Mouse (Mus musculus) heart, adult 18-20 months (tissue): ENCODE results near the gene Slc39a11. TPM values are rescaled to one million over a fixed set of nuclear protein-coding genes. Genes with fewer than 3 reads are reported as not detected.

Source experiments
- DNase-seq, 2 experiments: peaks; one replicate each; pipeline ENCODE4 v3.0.0; 2021 to 2022; ENCODE audit warnings: mixed read lengths in 1 of 2
- total RNA-seq, 2 experiments: library from RNA; stranded (reverse); gene quantifications; 2 replicates each; pipeline ENCODE4 v1.2.3; 2021

Slc39a11 gene
- total RNA-seq, 2 experiments from 2014 or later: 3.3 to 4.8 TPM

- DNase-seq: no peak
Measured at GRCm38 (mm10) chr11:113507716-113508480, 142.0 kb downstream of the Slc39a11 start.

- no peak for DNase-seq
Measured at GRCm38 (mm10) chr11:113505551-113506160, 144.2 kb downstream of the Slc39a11 start.

DNA sequence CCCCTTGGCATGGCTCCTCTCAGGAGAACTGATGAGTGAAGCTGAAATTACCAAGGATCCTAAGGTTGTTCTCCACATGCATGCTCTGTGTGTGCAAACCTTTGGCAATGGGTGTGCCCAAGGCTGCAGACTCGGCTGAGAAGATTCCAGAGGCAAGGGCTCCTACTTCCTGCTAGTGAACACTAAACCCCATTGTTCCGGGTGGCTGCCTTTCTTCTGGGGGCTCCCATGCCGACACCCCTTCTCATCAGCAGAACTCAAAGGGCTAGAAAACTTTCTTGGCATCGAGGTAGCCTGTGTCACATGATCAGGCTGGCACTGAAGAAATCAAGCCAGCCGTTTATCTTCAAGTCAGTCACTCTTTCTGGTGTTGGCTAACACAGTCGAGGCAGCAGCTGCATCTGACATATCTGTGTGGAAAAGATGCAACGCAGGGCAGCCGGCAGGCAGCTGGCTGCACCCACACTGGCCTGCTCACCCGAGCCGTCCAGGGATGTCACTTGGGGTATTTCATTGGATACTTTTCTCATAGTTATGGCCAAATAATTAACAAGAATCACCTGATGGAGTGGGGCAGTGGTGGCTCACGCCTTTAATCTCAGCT lies 145.3 kb downstream of the Slc39a11 start:
- DNase-seq: no peak

DNA sequence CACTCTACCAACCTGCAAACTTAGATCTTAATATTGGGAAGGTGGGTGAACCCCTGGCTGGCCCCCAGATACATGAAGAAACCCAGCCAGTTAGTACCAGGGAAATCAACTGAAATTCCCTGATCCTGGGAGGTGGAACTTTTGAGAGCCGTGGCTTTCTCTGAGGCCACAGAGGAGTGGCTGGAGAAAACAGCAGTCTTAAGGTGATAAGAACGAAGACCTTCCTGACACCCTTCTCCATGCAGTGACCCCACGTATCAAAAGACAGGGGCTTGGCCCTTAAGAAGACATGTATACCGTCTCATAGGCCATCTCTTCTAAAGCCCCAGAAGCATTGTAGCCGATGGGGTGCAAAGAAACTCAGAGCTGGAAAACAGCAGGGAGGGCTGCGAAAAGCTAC lies 146.9 kb downstream of the Slc39a11 start:
- no peak for DNase-seq

GRCm38 (mm10) chr11:113500631-113501305 lies 149.1 kb downstream of the Slc39a11 start:
- DNase-seq: no peak

DNA sequence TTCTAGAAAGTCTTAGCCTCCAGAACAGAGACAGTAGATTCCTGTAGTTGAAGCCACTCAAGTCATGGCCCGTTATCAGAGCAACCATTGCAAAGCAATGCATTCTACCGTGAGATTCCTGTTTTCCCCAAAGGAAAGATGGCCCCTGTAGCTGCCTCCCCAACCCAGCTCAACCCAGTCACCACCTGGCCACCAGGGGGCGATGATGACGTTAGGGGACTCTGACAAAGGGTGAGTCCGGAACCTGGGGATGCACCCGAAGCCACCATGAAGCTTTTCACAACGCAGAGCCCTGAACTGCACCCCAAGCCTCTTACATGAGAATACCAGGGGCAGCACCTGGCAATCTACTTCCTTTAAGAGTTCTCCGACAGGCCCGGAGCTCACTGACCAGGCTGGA lies 151.0 kb downstream of the Slc39a11 start:
- DNase-seq: peak in 1 of 2 experiments; percentile 12

DNA sequence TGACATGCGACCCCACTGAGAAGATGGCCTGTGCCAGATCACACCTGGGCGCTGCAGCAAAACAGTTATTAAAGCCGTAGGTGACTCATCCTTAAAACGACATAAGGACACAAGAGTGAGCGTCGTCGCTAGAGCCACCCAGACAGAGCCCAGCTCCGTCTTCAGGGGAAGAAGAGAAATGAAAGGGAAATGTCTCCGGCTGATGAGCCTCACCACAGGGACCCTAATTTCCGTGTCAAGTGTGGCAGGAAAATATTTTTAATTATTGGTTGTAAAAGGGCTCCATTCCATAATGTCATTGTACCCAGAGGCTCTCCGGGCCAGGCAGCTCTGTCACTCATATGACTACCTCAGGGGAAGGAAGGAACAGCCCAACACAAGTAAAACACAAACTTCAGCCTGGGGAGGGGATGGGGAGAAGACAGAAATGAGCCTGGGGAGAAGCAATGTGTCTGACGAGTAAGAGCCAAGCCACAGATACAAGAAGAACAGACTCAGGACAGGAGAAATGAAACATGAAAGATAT lies 155.8 kb downstream of the Slc39a11 start:
- no peak for DNase-seq

- no peak for DNase-seq
Measured at GRCm38 (mm10) chr11:113490530-113491520, 159.1 kb downstream of the Slc39a11 start.

GRCm38 (mm10) chr11:113487603-113488335 lies 162.1 kb downstream of the Slc39a11 start:
- DNase-seq: no peak

DNA sequence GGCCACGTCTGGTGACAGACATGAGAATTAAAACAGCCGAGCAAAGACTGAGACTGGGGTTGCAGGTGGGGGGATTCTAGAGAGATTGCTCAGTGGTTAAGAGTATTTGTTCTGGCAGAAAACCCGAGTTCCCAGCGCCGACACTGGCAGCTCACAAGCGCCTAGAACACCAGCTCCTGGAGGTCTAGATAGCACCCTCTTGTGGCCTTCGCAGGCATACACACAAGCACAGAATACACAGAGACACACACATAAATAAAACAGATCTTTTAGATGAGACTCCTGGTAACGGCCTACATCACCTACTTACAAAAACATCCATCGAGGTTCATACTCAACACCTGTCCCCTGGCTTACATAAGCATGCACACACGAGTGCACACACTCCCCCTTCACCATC lies 165.8 kb downstream of the Slc39a11 start:
- no peak for DNase-seq

GRCm38 (mm10) chr11:113477550-113477949 lies 172.3 kb downstream of the Slc39a11 start:
- DNase-seq: no peak

- DNase-seq: no peak
Measured at GRCm38 (mm10) chr11:113476720-113477119, 173.2 kb downstream of the Slc39a11 start.

DNA sequence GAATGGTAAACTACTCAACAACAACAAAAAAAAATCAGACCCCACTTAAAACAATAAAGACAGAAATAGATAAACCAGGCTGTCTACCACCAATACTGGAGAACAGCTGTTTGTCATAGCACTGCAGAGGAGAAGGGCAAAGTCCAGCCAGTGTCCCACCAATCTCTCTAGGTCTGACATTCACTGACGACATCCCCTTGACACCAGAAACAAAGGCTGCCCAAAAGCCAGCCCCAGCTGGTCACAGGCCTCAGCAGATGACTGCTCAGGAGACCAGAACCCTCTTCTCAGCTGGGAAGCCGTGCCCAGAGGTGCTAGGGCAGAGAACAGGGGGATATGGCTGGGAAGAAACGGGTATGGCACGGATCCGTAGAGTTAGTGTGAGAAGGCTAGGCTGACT lies 174.4 kb downstream of the Slc39a11 start:
- no peak for DNase-seq

GRCm38 (mm10) chr11:113473998-113474534 lies 175.8 kb downstream of the Slc39a11 start:
- DNase-seq: no peak

GRCm38 (mm10) chr11:113471936-113472335 lies 177.9 kb downstream of the Slc39a11 start:
- no peak for DNase-seq

GRCm38 (mm10) chr11:113469919-113470785 lies 179.7 kb downstream of the Slc39a11 start:
- no peak for DNase-seq

- DNase-seq: no peak
Measured at GRCm38 (mm10) chr11:113468016-113468415, 181.9 kb downstream of the Slc39a11 start.

DNA sequence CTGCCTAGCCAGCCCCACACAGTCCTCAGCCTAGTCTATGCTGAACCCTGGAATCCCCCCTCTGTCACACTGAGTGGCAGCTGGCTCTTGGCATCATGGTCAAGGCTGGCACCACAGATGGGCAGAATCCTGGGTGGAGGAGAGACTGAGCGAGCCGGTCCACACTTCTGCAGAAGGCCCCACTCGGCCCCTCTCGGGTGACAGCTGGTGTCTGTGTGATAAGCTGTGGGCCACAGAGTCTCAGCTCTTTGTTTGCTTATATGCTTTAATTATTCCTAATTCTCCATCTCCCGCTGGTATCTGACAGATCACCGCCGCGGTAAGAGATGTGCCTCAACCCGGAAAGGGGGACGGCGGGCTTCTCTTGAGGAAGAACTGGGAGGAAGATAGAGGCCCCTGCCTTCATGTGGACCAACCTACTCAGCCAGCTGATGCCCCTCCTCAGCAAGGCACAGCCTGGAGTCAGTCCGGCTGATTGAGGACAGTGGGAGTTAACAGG lies 182.5 kb downstream of the Slc39a11 start:
- DNase-seq: no peak

DNA sequence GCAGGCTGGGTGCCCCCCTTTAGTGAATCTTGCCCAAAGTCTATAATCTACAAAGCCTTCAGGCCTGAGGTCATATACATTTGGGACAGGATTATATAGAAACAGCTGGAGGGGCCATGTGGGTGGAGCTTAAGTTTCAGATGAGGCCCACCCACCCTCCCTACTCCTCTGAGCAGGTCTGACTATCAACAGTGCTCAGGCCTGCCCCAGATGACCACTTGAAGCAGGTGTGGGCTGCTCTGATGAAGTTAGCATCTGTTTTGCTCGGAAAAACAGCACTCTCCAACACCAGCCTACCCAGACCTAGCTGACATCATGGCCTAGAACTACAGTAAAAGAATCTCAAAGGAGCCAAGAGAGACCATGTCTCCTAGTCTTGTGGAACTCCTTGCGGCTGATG lies 189.8 kb downstream of the Slc39a11 start:
- no peak for DNase-seq
